Mouse (Mus musculus) thymus, adult 2 months (tissue): ENCODE measurements around the gene Ccl2.

Experiments
- CTCF ChIP-seq: fragments of 200-500 bp; IDR thresholded peaks from 2 replicates; pipeline ENCODE4 v1.5.1; 2012; ENCODE audit warnings: mild to moderate bottlenecking, control low read depth, low read length, moderate library complexity, borderline replicate concordance; ENCODE audit not compliant: control insufficient read depth, poor library complexity, insufficient read depth; ENCODE audit errors: extremely low read depth
- POLR2A ChIP-seq: fragments of 200-500 bp; IDR thresholded peaks from 2 replicates; pipeline ENCODE4 v1.6.1; 2012; ENCODE audit warnings: mild to moderate bottlenecking, low read length, control low read depth, moderate library complexity; ENCODE audit not compliant: control insufficient read depth, poor library complexity, insufficient read depth; ENCODE audit errors: extremely low read depth

- TF ChIP-seq POLR2A: no peak
- no peak for TF ChIP-seq CTCF
These were observed 38.3 kb upstream of the Ccl2 start for GRCm38 (mm10) chr11:81997085-81997484.
